Mouse (Mus musculus): Measurements from ENCODE around the gene Atp5j2.

The Atp5j2 gene

DNA sequence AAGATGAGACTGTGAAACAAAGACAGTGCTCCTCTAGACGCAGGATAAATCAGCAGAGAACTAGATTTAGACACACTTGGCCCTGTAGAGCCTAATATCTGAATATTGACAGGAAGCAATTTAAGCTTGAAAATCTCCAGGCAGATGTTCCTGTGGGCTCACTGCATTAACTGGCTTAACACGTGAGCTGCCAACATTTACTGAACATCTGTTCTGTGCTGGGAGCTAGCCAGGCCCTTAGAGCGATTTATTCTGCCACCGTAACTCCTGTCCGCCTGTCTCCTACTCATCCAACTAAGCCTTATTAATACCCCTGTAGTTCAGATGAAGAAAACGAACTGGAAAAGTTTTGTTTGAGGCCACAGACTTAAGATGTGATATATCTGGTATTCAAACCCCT, 53.0 kb downstream of the Atp5j2 start:
- intact Hi-C loops (cut with DNase I), result no loop called here
